Mouse (Mus musculus) CH12.LX (cell line): Measurements from ENCODE around the gene Itga4.

Experiments
- BHLHE40 ChIP-seq: IDR thresholded peaks from 2 replicates; pipeline ENCODE4 v1.6.1; 2011; ENCODE audit warnings: mild to moderate bottlenecking, low read depth, low read length, improper control_type of control experiment
- CTCF ChIP-seq, 2 experiments: IDR thresholded peaks in 1 of 2; conservative IDR thresholded peaks in 1 of 2; 2 replicates each; pipeline ENCODE4 v1.5.1; 2011 to 2012; ENCODE audit warnings: low read depth in 2 of 2, low read length in 2 of 2, improper control_type of control experiment in 1 of 2, inconsistent platforms in 1 of 2, mild to moderate bottlenecking in 1 of 2, moderate library complexity in 1 of 2
- E2F4 ChIP-seq: IDR thresholded peaks from 2 replicates; pipeline ENCODE4 v1.6.1; 2011; ENCODE audit warnings: low read depth, low read length, improper control_type of control experiment; ENCODE audit not compliant: insufficient replicate concordance
- EP300 ChIP-seq: IDR thresholded peaks from 2 replicates; pipeline ENCODE4 v1.6.1; 2011; ENCODE audit warnings: low read length, improper control_type of control experiment
- MAFK ChIP-seq: IDR thresholded peaks from 2 replicates; pipeline ENCODE4 v1.6.1; 2011; ENCODE audit warnings: low read length, improper control_type of control experiment; ENCODE audit not compliant: insufficient replicate concordance
- POLR2A ChIP-seq: IDR thresholded peaks from 2 replicates; pipeline ENCODE4 v1.6.1; 2011; ENCODE audit warnings: low read depth, mild to moderate bottlenecking, improper control_type of control experiment, low read length
- TBP ChIP-seq: conservative IDR thresholded peaks from 2 replicates; pipeline ENCODE4 v1.6.1; 2011; ENCODE audit warnings: low read depth, low read length, improper control_type of control experiment

DNA sequence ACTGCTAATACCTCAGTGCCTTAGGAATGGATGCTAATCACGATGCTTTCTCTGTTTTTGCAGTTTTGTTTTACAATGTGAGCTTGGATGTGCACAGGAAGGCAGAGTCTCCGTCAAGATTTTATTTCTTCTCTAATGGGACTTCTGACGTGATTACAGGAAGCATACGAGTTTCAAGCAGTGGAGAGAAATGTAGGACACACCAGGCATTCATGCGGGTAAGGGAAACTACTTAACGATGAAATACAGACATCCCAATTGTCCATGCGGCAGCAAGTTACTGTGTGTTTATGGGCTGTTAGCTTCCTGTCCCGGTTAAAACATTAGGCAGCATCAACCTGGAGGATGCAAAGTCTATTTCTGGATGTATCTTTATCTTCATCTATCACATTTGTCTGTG lies 36.7 kb downstream of the Itga4 start:
- TF ChIP-seq TBP (no peak), CTCF (conservative IDR thresholded peaks at IDR 0.05 in 1 of 2, IDR thresholded peaks at IDR 0.05 in 1 of 2; ENCODE audit: low read depth in 2 of 2, low read length in 2 of 2) (no peak), POLR2A (no peak), E2F4 (no peak), BHLHE40 (no peak), MAFK (no peak), EP300 (no peak)
